Mouse (Mus musculus): ENCODE measurements at regions not wholly inside any gene's neighbourhood (a gene's known extent, or its start where the extent isn't known, plus 50 kb on each side); places are given as distances from the start of the nearest gene placed in this dataset.

DNA sequence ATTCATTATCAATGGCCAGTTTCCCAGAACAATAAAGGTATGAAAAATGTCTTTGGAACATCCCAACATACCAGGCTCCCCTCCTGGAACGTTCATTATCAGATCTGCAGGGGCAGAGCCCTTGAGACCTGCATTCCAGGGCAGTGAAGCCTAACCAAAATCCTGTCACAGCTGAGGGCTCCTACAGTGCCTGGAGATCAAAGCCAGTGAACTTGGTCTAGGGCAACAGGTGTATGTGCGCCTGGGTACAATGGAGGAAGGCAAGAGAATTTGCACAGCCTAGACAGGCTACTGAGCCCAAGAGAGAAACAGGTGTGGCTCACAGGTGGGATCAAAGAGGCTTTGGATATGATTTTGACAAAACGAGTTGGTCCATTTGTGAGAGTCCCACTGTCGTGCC lies 335.6 kb downstream of the Efnb2 start:
- Histone ChIP-seq H3K9ac (ENCODE audit: low read depth, poor library complexity, severe bottlenecking) (no peak overlapping the region), H3K27me3 (ENCODE audit: control insufficient read depth, insufficient read depth, low read length, poor library complexity, severe bottlenecking) (no peaks in the 10 kb centered on the region; the same call in 1 of the 2 replicates), H3K36me3 (ENCODE audit: control insufficient read depth, insufficient read depth, low read length, poor library complexity, severe bottlenecking) (no peaks in the 10 kb centered on the region), H3K27ac (ENCODE audit: insufficient read depth, low read length) (no peak overlapping the region), H3K4me3 (ENCODE audit: low read depth, low read length) (no peak overlapping the region), H3K4me1 (ENCODE audit: control insufficient read depth, insufficient read depth, low read length) (no peaks in the 10 kb centered on the region), H3K9me3 (replicated peaks; ENCODE audit: control insufficient read depth, insufficient read depth, low read length, poor library complexity, severe bottlenecking) (peaks cover 14% of the 10 kb centered on the region)
- TF ChIP-seq EP300 (IDR thresholded peaks at IDR 0.05; ENCODE audit: insufficient read depth, low read depth, low read length) (no peak), CTCF (IDR thresholded peaks at IDR 0.05; ENCODE audit: low read depth, low read length) (no peak), POLR2A (IDR thresholded peaks at IDR 0.05; ENCODE audit: insufficient read depth, low read length) (no peak)

- no peak overlapping the region for H3K27ac ChIP-seq (ENCODE audit: insufficient read depth, low read length)
- H3K36me3 ChIP-seq (ENCODE audit: control insufficient read depth, insufficient read depth, low read length, poor library complexity, severe bottlenecking): no peaks in the 10 kb centered on the region
- TF ChIP-seq CTCF (IDR thresholded peaks at IDR 0.05; ENCODE audit: low read depth, low read length) (no peak), POLR2A (IDR thresholded peaks at IDR 0.05; ENCODE audit: insufficient read depth, low read length) (no peak), EP300 (IDR thresholded peaks at IDR 0.05; ENCODE audit: insufficient read depth, low read depth, low read length) (no peak)
- peaks cover 15% of the 10 kb centered on the region for H3K9me3 ChIP-seq (replicated peaks; ENCODE audit: control insufficient read depth, insufficient read depth, low read length, poor library complexity, severe bottlenecking)
- no peak overlapping the region for H3K9ac ChIP-seq (ENCODE audit: low read depth, poor library complexity, severe bottlenecking)
- no peaks in the 10 kb centered on the region for H3K4me1 ChIP-seq (ENCODE audit: control insufficient read depth, insufficient read depth, low read length)
- H3K4me3 ChIP-seq (ENCODE audit: low read depth, low read length): no peak overlapping the region
- no peaks in the 10 kb centered on the region; the same call in 1 of the 2 replicates for H3K27me3 ChIP-seq (ENCODE audit: control insufficient read depth, insufficient read depth, low read length, poor library complexity, severe bottlenecking)
Measured at GRCm38 (mm10) chr8:8324520-8324919, 336.5 kb downstream of the Efnb2 start.

DNA sequence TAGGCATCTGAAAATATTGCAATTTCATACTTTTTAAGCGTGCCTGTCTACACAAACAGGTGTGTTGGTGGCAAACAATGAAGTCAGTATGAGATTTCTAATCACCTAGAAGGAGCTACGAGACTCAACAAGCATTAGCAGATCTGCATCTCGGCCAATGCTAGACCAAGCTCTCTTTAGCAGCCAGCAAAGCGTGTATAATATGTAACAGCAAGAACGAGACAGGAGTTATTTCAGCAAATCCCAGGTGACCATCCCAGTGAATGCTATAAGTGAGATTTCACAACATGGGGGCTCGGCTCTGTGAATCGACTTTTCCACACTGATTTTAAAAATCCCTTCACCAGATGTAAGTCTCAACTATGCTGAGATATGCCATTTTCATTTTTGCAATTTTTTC lies 352.8 kb downstream of the Efnb2 start:
- TF ChIP-seq POLR2A (IDR thresholded peaks at IDR 0.05; ENCODE audit: insufficient read depth, low read length) (no peak), CTCF (IDR thresholded peaks at IDR 0.05; ENCODE audit: low read depth, low read length) (no peak), EP300 (IDR thresholded peaks at IDR 0.05; ENCODE audit: insufficient read depth, low read depth, low read length) (no peak)
- Histone ChIP-seq H3K27me3 (ENCODE audit: control insufficient read depth, insufficient read depth, low read length, poor library complexity, severe bottlenecking) (no peaks in the 10 kb centered on the region; the same call in 1 of the 2 replicates), H3K4me1 (ENCODE audit: control insufficient read depth, insufficient read depth, low read length) (no peaks in the 10 kb centered on the region)

GRCm38 (mm10) chr8:8307487-8307886 lies 353.6 kb downstream of the Efnb2 start:
- H3K9me3 ChIP-seq (replicated peaks; ENCODE audit: control insufficient read depth, insufficient read depth, low read length, poor library complexity, severe bottlenecking): no peaks in the 10 kb centered on the region
- H3K36me3 ChIP-seq (ENCODE audit: control insufficient read depth, insufficient read depth, low read length, poor library complexity, severe bottlenecking): no peaks in the 10 kb centered on the region
- no peak overlapping the region for H3K4me3 ChIP-seq (ENCODE audit: low read depth, low read length)
- H3K4me1 ChIP-seq (ENCODE audit: control insufficient read depth, insufficient read depth, low read length): no peaks in the 10 kb centered on the region
- no peak overlapping the region for H3K27ac ChIP-seq (ENCODE audit: insufficient read depth, low read length)
- H3K9ac ChIP-seq (ENCODE audit: low read depth, poor library complexity, severe bottlenecking): no peak overlapping the region
- H3K27me3 ChIP-seq (ENCODE audit: control insufficient read depth, insufficient read depth, low read length, poor library complexity, severe bottlenecking): no peaks in the 10 kb centered on the region; the same call in 1 of the 2 replicates
- TF ChIP-seq CTCF (IDR thresholded peaks at IDR 0.05; ENCODE audit: low read depth, low read length) (no peak), POLR2A (IDR thresholded peaks at IDR 0.05; ENCODE audit: insufficient read depth, low read length) (no peak), EP300 (IDR thresholded peaks at IDR 0.05; ENCODE audit: insufficient read depth, low read depth, low read length) (no peak)

More for the DNA sequence above, 352.8 kb downstream of the Efnb2 start:
- Histone ChIP-seq H3K9me3 (replicated peaks; ENCODE audit: control insufficient read depth, insufficient read depth, low read length, poor library complexity, severe bottlenecking) (no peaks in the 10 kb centered on the region), H3K4me3 (ENCODE audit: low read depth, low read length) (no peak overlapping the region), H3K27ac (ENCODE audit: insufficient read depth, low read length) (no peak overlapping the region), H3K36me3 (ENCODE audit: control insufficient read depth, insufficient read depth, low read length, poor library complexity, severe bottlenecking) (no peaks in the 10 kb centered on the region), H3K9ac (ENCODE audit: low read depth, poor library complexity, severe bottlenecking) (no peak overlapping the region)

GRCm38 (mm10) chr8:8299965-8300767 lies 360.9 kb downstream of the Efnb2 start:
- Histone ChIP-seq H3K27ac (ENCODE audit: insufficient read depth, low read length) (no peak overlapping the region), H3K27me3 (ENCODE audit: control insufficient read depth, insufficient read depth, low read length, poor library complexity, severe bottlenecking) (no peaks in the 10 kb centered on the region), H3K9ac (ENCODE audit: low read depth, poor library complexity, severe bottlenecking) (no peak overlapping the region), H3K36me3 (ENCODE audit: control insufficient read depth, insufficient read depth, low read length, poor library complexity, severe bottlenecking) (no peaks in the 10 kb centered on the region), H3K4me3 (ENCODE audit: low read depth, low read length) (no peak overlapping the region), H3K4me1 (ENCODE audit: control insufficient read depth, insufficient read depth, low read length) (no peaks in the 10 kb centered on the region), H3K9me3 (replicated peaks; ENCODE audit: control insufficient read depth, insufficient read depth, low read length, poor library complexity, severe bottlenecking) (no peaks in the 10 kb centered on the region)
- TF ChIP-seq EP300 (IDR thresholded peaks at IDR 0.05; ENCODE audit: insufficient read depth, low read depth, low read length): no peak
- TF ChIP-seq CTCF (IDR thresholded peaks at IDR 0.05; ENCODE audit: low read depth, low read length): no peak
- no peak for TF ChIP-seq POLR2A (IDR thresholded peaks at IDR 0.05; ENCODE audit: insufficient read depth, low read length)

DNA sequence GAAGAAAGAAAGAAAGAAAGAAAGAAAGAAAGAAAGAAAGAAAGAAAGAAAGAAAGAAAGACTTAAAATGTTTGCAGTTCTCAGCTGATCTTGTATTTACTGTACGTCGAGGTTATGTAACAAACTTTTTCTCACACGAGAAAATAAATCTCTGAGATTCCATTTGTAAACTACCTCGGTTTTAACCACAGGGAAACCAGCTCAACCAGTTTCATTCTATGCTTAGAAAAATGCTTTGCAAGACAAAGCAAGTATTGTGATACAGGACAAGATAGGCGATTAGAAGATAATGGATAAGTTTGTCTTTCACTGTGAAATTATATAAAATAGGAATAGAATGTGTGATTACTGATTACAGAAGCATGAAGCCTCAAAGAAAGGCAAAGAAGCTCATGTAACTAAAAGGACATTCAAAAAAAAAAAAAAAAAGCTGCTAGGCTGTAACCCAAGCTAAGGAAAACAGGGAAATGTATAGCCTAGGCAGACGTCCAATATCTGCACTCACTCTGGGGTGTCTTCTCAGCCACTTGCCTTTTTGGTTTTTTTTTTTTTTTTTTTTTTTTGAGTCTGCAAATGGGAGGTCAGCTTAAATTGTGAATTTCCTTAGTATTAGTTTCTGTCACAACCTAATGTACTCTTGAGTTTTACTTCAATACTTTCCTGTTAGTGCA lies 368.3 kb downstream of the Efnb2 start:
- Histone ChIP-seq H3K36me3 (ENCODE audit: control insufficient read depth, insufficient read depth, low read length, poor library complexity, severe bottlenecking) (no peaks in the 10 kb centered on the region), H3K9me3 (replicated peaks; ENCODE audit: control insufficient read depth, insufficient read depth, low read length, poor library complexity, severe bottlenecking) (no peaks in the 10 kb centered on the region), H3K27me3 (ENCODE audit: control insufficient read depth, insufficient read depth, low read length, poor library complexity, severe bottlenecking) (no peaks in the 10 kb centered on the region), H3K9ac (ENCODE audit: low read depth, poor library complexity, severe bottlenecking) (no peak overlapping the region), H3K4me3 (ENCODE audit: low read depth, low read length) (no peak overlapping the region), H3K4me1 (ENCODE audit: control insufficient read depth, insufficient read depth, low read length) (no peaks in the 10 kb centered on the region), H3K27ac (ENCODE audit: insufficient read depth, low read length) (no peak overlapping the region)
- TF ChIP-seq CTCF (IDR thresholded peaks at IDR 0.05; ENCODE audit: low read depth, low read length): no peak
- no peak for TF ChIP-seq POLR2A (IDR thresholded peaks at IDR 0.05; ENCODE audit: insufficient read depth, low read length)
- TF ChIP-seq EP300 (IDR thresholded peaks at IDR 0.05; ENCODE audit: insufficient read depth, low read depth, low read length): no peak
